Mouse (Mus musculus): ENCODE measurements around the gene Sorbs1. TPM values are rescaled to one million over a fixed set of nuclear protein-coding genes. Genes with fewer than 3 reads are reported as not detected.

Sorbs1 gene
- polyA plus RNA-seq, 2 experiments, result 11.3 to 31.0 TPM

DNA sequence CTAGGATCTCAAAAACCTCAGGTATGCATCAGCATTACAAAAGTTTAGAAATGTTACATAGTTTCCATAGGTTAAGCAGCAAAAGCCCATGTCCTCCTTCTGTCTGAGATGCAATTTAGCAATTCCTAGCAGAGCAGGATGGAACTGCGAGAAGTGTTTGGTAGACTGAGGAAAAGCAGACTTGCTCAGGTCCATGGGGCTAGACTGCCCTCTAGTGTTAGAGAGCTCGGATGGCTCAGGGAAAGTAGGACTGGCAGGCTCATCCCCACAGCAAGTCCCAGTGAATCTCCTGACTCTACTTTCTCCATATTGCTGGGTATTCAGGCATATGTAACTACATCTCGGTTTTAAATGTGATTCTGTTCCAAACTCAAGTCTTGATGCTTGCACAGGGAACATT, 31.3 kb upstream of the Sorbs1 start:
- Histone ChIP-seq H3K9ac (replicated peaks) (no peak overlapping the region), H3K4me1 (replicated peaks; ENCODE audit: control insufficient read depth in 2 of 2, insufficient read depth in 2 of 2, low read length in 1 of 2) (peaks cover 3 to 5% of the 10 kb centered on the region in 2 experiments; a peak in 1 of 4 replicates), H3K27me3 (ENCODE audit: control insufficient read depth, insufficient read depth, low read length) (no peaks in the 10 kb centered on the region), H3K9me3 (ENCODE audit: control insufficient read depth, low read length) (no peaks in the 10 kb centered on the region), H3K4me3 (ENCODE audit: insufficient read depth in 1 of 2, low read depth in 2 of 2, low read length in 2 of 2) (no peak overlapping the region), H3K4me2 (ENCODE audit: low read depth) (no peak overlapping the region), H3K27ac (no peak overlapping the region), H3K36me3 (replicated peaks; ENCODE audit: control insufficient read depth, insufficient read depth, low read depth) (no peaks in the 10 kb centered on the region)
- DNase-seq (ENCODE audit: low read depth in 3 of 3, low spot score in 3 of 3), result peak; percentile 39 to 54 (median 43)
- WGBS (ENCODE audit: insufficient replicate concordance), result 4% methylated on average over 3 of the region's 3 CpGs
- TF ChIP-seq CTCF (IDR thresholded peaks at IDR 0.05; ENCODE audit: low read depth), result peak; percentile 96
- no peak for TF ChIP-seq EP300 (IDR thresholded peaks at IDR 0.05; ENCODE audit: low read depth)
- peak; percentile 57; the same call in 1 of the 2 replicates for ATAC-seq (ENCODE audit: insufficient read depth)

DNA sequence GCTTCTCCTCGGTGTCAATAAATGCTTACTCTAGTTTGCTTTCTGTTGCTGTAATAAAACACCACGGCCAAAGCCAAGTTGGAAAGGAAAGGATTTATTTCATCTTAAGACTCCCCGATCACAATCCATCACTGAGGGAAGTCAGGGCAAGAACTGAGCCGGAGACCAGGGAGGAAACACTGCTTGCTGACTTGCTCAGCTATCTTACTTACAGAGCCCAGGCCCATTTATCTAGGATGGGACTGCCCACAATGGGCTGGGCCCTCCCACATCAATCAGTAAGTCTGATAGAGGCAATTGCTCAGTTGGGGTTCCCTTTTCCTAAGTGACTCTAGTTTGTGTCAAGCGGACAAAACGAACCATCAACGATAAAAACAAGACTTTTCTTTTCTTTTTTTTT, 29.2 kb upstream of the Sorbs1 start:
- Histone ChIP-seq H3K27ac (no peak overlapping the region), H3K36me3 (replicated peaks; ENCODE audit: control insufficient read depth, insufficient read depth, low read depth) (no peaks in the 10 kb centered on the region), H3K4me3 (ENCODE audit: insufficient read depth in 1 of 2, low read depth in 2 of 2, low read length in 2 of 2) (no peak overlapping the region), H3K4me1 (replicated peaks; ENCODE audit: control insufficient read depth in 2 of 2, insufficient read depth in 2 of 2, low read length in 1 of 2) (peaks cover 5 to 6% of the 10 kb centered on the region in 2 experiments; a peak in 1 of 4 replicates), H3K9ac (replicated peaks) (no peak overlapping the region), H3K4me2 (ENCODE audit: low read depth) (no peak overlapping the region), H3K27me3 (ENCODE audit: control insufficient read depth, insufficient read depth, low read length) (no peaks in the 10 kb centered on the region), H3K9me3 (ENCODE audit: control insufficient read depth, low read length) (no peaks in the 10 kb centered on the region)
- peak; percentile 50; the same call in 1 of the 2 replicates for ATAC-seq (ENCODE audit: insufficient read depth)
- WGBS (ENCODE audit: insufficient replicate concordance), result 52% methylated on average over 7 of the region's 7 CpGs
- DNase-seq (ENCODE audit: low read depth in 3 of 3, low spot score in 3 of 3), result no peak
- TF ChIP-seq EP300 (IDR thresholded peaks at IDR 0.05; ENCODE audit: low read depth) (no peak), CTCF (IDR thresholded peaks at IDR 0.05; ENCODE audit: low read depth) (no peak)

DNA sequence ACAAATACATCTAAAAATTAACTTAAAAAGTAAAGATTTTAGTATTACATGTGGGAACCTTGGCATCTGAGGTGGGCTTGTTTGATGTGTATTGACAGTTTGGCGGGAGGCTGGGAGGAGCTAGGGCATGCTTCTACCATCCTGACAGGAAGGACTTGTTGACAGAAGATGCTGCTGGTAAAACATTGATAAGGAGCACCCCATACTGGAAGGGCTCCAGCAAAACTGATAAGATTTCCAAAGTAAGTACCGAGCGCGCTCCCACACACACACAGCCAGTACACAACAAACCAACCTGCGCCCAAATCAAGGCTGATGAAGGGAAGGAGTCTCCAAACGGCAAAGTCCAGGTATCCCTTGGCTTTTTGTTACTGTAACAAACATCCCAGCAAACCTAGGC, 22.9 kb upstream of the Sorbs1 start:
- TF ChIP-seq EP300 (IDR thresholded peaks at IDR 0.05; ENCODE audit: low read depth) (peak; percentile 88), CTCF (IDR thresholded peaks at IDR 0.05; ENCODE audit: low read depth) (no peak)
- ATAC-seq (ENCODE audit: insufficient read depth), result peak; percentile 99
- peak overlapping the region; percentile 74 for H3K27ac ChIP-seq
- 7% methylated on average over 6 of the region's 6 CpGs for WGBS (ENCODE audit: insufficient replicate concordance)
- H3K9me3 ChIP-seq (ENCODE audit: control insufficient read depth, low read length), result no peaks in the 10 kb centered on the region
- peak overlapping the region; percentile 30 for H3K4me2 ChIP-seq (ENCODE audit: low read depth)
- peak; percentile 57 to 61 (median 58) for DNase-seq (ENCODE audit: low read depth in 3 of 3, low spot score in 3 of 3)
- H3K36me3 ChIP-seq (replicated peaks; ENCODE audit: control insufficient read depth, insufficient read depth, low read depth), result no peaks in the 10 kb centered on the region
- H3K4me1 ChIP-seq (replicated peaks; ENCODE audit: control insufficient read depth in 2 of 2, insufficient read depth in 2 of 2, low read length in 1 of 2), result peaks cover 24 to 25% of the 10 kb centered on the region in 2 experiments
- H3K4me3 ChIP-seq (ENCODE audit: insufficient read depth in 1 of 2, low read depth in 2 of 2, low read length in 2 of 2), result 0 out of 4 replicates have a peak overlapping the region, but pooled peaks of 1 of the 2 experiments have one; percentile 4
- no peaks in the 10 kb centered on the region for H3K27me3 ChIP-seq (ENCODE audit: control insufficient read depth, insufficient read depth, low read length)
- peak overlapping the region; percentile 47 for H3K9ac ChIP-seq (replicated peaks)

DNA sequence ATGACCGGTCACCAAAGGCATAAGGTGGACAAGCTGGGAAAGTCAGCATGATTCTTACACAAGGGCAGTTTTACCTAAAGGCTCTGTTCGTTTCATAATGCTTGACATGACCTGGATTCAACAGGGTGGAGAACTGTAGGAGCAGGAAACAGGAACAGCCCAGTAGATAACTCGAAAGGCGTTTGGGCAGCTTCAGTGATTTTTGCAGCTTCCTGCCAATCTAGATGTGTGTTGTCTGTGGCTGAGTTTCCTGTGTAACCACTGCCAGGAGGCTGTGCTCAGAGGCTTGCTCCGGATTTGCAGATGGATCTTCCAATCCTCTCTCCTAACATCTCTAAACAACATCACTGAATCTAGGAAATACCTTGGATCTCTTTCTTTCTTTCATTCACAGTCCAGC, 18.9 kb upstream of the Sorbs1 start:
- TF ChIP-seq CTCF (IDR thresholded peaks at IDR 0.05; ENCODE audit: low read depth) (no peak), EP300 (IDR thresholded peaks at IDR 0.05; ENCODE audit: low read depth) (no peak)
- ATAC-seq (ENCODE audit: insufficient read depth), result no peak

DNA sequence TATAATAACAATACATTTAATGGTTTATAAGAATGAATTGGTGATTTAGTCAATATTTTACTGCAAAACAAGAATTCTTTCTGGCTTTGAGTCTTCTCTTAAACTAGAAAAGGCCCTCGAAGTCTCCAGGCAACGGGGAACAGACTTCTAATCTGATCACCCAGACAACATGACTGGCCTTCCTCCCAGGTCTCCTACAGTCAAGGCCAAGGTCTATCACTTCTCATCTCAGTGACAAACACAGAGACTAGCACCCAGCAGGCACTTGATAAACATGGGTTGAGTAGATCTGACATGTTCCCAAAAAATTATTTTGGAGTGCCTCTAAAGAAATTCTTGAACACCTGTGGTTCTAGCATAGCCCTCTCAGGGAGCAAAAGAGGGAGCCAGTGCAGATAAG, 16.7 kb upstream of the Sorbs1 start:
- H3K4me3 ChIP-seq (ENCODE audit: insufficient read depth in 1 of 2, low read depth in 2 of 2, low read length in 2 of 2), result no peak overlapping the region
- H3K4me2 ChIP-seq (ENCODE audit: low read depth), result no peak overlapping the region
- ATAC-seq (ENCODE audit: insufficient read depth) (no peak), DNase-seq (ENCODE audit: low read depth in 3 of 3, low spot score in 3 of 3) (no peak)
- no peaks in the 10 kb centered on the region for H3K9me3 ChIP-seq (ENCODE audit: control insufficient read depth, low read length)
- 17% methylated on average over 2 of the region's 2 CpGs for WGBS (ENCODE audit: insufficient replicate concordance)
- H3K9ac ChIP-seq (replicated peaks), result no peak overlapping the region
- H3K27ac ChIP-seq, result no peak overlapping the region
- H3K36me3 ChIP-seq (replicated peaks; ENCODE audit: control insufficient read depth, insufficient read depth, low read depth), result no peaks in the 10 kb centered on the region
- no peaks in the 10 kb centered on the region for H3K27me3 ChIP-seq (ENCODE audit: control insufficient read depth, insufficient read depth, low read length)
- peaks cover 2% of the 10 kb centered on the region in 2 experiments; a peak in 3 of 4 replicates for H3K4me1 ChIP-seq (replicated peaks; ENCODE audit: control insufficient read depth in 2 of 2, insufficient read depth in 2 of 2, low read length in 1 of 2)
- TF ChIP-seq EP300 (IDR thresholded peaks at IDR 0.05; ENCODE audit: low read depth) (no peak), CTCF (IDR thresholded peaks at IDR 0.05; ENCODE audit: low read depth) (no peak)

More for the DNA sequence above, 18.9 kb upstream of the Sorbs1 start:
- peaks cover 22 to 24% of the 10 kb centered on the region in 2 experiments for H3K4me1 ChIP-seq (replicated peaks; ENCODE audit: control insufficient read depth in 2 of 2, insufficient read depth in 2 of 2, low read length in 1 of 2)
- H3K36me3 ChIP-seq (replicated peaks; ENCODE audit: control insufficient read depth, insufficient read depth, low read depth), result no peaks in the 10 kb centered on the region
- no peak overlapping the region for H3K4me2 ChIP-seq (ENCODE audit: low read depth)
- DNase-seq (ENCODE audit: low read depth in 3 of 3, low spot score in 3 of 3), result no peak
- no peaks in the 10 kb centered on the region for H3K9me3 ChIP-seq (ENCODE audit: control insufficient read depth, low read length)
- H3K4me3 ChIP-seq (ENCODE audit: insufficient read depth in 1 of 2, low read depth in 2 of 2, low read length in 2 of 2), result no peak overlapping the region
- 28% methylated on average over 5 of the region's 5 CpGs for WGBS (ENCODE audit: insufficient replicate concordance)
- no peak overlapping the region for H3K27ac ChIP-seq
- no peak overlapping the region for H3K9ac ChIP-seq (replicated peaks)
- no peaks in the 10 kb centered on the region for H3K27me3 ChIP-seq (ENCODE audit: control insufficient read depth, insufficient read depth, low read length)

Measured in liver, embryonic 14.5 days (tissue).